22 mouse cellular contexts compared by ENCODE assay signal in genomic region chr8:80657639-80658038, GRCm38 (mm10). TPM values are rescaled to one million over a fixed set of nuclear protein-coding genes. Genes with fewer than 3 reads are reported as not detected.
DNase-seq lines count a peak whose midpoint lies in the region; ATAC-seq lines count a peak whose summit lies in the region.
"Had no signal": no experiment of that assay in that cellular context is flagged by ENCODE, and none has a peak within 500 bp of the region (broad histone marks: within the 10 kb centered on the region; RNA-seq: fewer than 3 reads in every experiment).

No protein-coding gene starts in this region.

- WGBS in liver, embryonic 12.5 days (ENCODE audit: insufficient replicate concordance), result 10% methylated on average over 4 of the region's 4 CpGs
- 57% methylated on average over 4 of the region's 4 CpGs for WGBS in forebrain, embryonic 13.5 days

- no peaks in the 10 kb centered on the region for H3K36me3 ChIP-seq in liver, embryonic 12.5 days
- no peaks in the 10 kb centered on the region for H3K36me3 ChIP-seq in forebrain, embryonic 13.5 days (ENCODE audit: poor library complexity, severe bottlenecking)
- H3K36me3 ChIP-seq: forebrain, embryonic 10.5 days; hindbrain, embryonic 15.5 days; limb, embryonic 13.5 days; lung, embryonic 15.5 days; neural tube, embryonic 12.5 days; stomach, embryonic 15.5 days had no signal

- peak; percentile 53; the same call in 1 of the 2 replicates for ATAC-seq in liver, embryonic 12.5 days
- ATAC-seq in forebrain, embryonic 13.5 days, result no peak
- ATAC-seq in granulocyte monocyte progenitor cell, adult 5-6 weeks (replicated peaks; ENCODE audit: poor library complexity, severe bottlenecking), result no peak

- H3K9ac ChIP-seq in liver, embryonic 12.5 days, result 0 out of 2 replicates have a peak overlapping the region, but pooled peaks have one; percentile 39
- no peak overlapping the region for H3K9ac ChIP-seq in forebrain, embryonic 13.5 days
- H3K9ac ChIP-seq: hindbrain, embryonic 15.5 days; limb, embryonic 13.5 days; lung, embryonic 15.5 days; neural tube, embryonic 12.5 days; stomach, embryonic 15.5 days had no signal

- peak overlapping the region; percentile 43 for H3K27ac ChIP-seq in liver, embryonic 12.5 days
- no peak overlapping the region for H3K27ac ChIP-seq in forebrain, embryonic 13.5 days
- H3K27ac ChIP-seq: forebrain, embryonic 10.5 days; hindbrain, embryonic 15.5 days; limb, embryonic 13.5 days; lung, embryonic 15.5 days; macrophage; neural tube, embryonic 12.5 days; stomach, embryonic 15.5 days had no signal

- H3K27me3 ChIP-seq in liver, embryonic 12.5 days (replicated peaks), result no peaks in the 10 kb centered on the region
- H3K27me3 ChIP-seq in forebrain, embryonic 13.5 days, result no peaks in the 10 kb centered on the region
- H3K27me3 ChIP-seq: hindbrain, embryonic 15.5 days; limb, embryonic 13.5 days; lung, embryonic 15.5 days; neural tube, embryonic 12.5 days; stomach, embryonic 15.5 days had no signal

- H3K9me3 ChIP-seq in liver, embryonic 12.5 days (replicated peaks), result no peaks in the 10 kb centered on the region
- no peaks in the 10 kb centered on the region for H3K9me3 ChIP-seq in forebrain, embryonic 13.5 days (replicated peaks)
- H3K9me3 ChIP-seq: forebrain, embryonic 10.5 days; hindbrain, embryonic 15.5 days; limb, embryonic 13.5 days; lung, embryonic 15.5 days; neural tube, embryonic 12.5 days; stomach, embryonic 15.5 days had no signal

- H3K4me3 ChIP-seq in liver, embryonic 12.5 days, result no peak overlapping the region
- H3K4me3 ChIP-seq in forebrain, embryonic 13.5 days, result no peak overlapping the region
- H3K4me3 ChIP-seq: forebrain, embryonic 10.5 days; hindbrain, embryonic 15.5 days; limb, embryonic 13.5 days; lung, embryonic 15.5 days; neural tube, embryonic 12.5 days; stomach, embryonic 15.5 days had no signal

- H3K4me2 ChIP-seq in liver, embryonic 12.5 days, result no peak overlapping the region
- H3K4me2 ChIP-seq in forebrain, embryonic 13.5 days, result no peak overlapping the region
- H3K4me2 ChIP-seq: hindbrain, embryonic 15.5 days; limb, embryonic 13.5 days; lung, embryonic 15.5 days; neural tube, embryonic 12.5 days; stomach, embryonic 15.5 days had no signal

- H3K4me1 ChIP-seq in liver, embryonic 12.5 days, result peaks cover 42% of the 10 kb centered on the region
- no peaks in the 10 kb centered on the region for H3K4me1 ChIP-seq in forebrain, embryonic 13.5 days
- H3K4me1 ChIP-seq: hindbrain, embryonic 15.5 days; limb, embryonic 13.5 days; lung, embryonic 15.5 days; neural tube, embryonic 12.5 days; stomach, embryonic 15.5 days had no signal

- DNase-seq in adrenal gland, postnatal 10 days, result peak; percentile 28
- no peak for DNase-seq in adrenal gland, postnatal 25 days
- peak; percentile 11 for DNase-seq in thymus, postnatal 4 days
- no peak for DNase-seq in thymus, postnatal 14 days
- no peak for DNase-seq in cerebellum, adult 8-10 months
- DNase-seq: cerebellum, adult 11-12 months; cerebellum, postnatal 36 days; gastrocnemius, postnatal 25 days; kidney, adult 11 months; right cerebral cortex, postnatal 14 days; thymus, adult 2 months had no signal

RNA-seq across cellular contexts. Expression of gene Frem3, which starts 46.8 kb away (rescaled TPM):
- not detected for total RNA-seq in adrenal gland, postnatal 10 days (2021)
- total RNA-seq in adrenal gland, postnatal 25 days (2021), result not detected in 2 replicates
- 0.13 and 0.14 TPM in 2 replicates for polyA plus RNA-seq in liver, embryonic 12.5 days (2016; fragmentation: Nextera tagmentation; extraction: Ambion mirVana)
- not detected in 2 replicates for polyA plus RNA-seq in forebrain, embryonic 13.5 days (2015; fragmentation: Nextera tagmentation; extraction: Ambion mirVana)
- total RNA-seq in granulocyte monocyte progenitor cell, adult 5-6 weeks (2014; fragmentation: Nextera tagmentation), result not detected in 2 replicates
- not detected in 2 replicates for total RNA-seq in granulocyte monocyte progenitor cell, adult 5-6 weeks (2017)
- total RNA-seq: gastrocnemius, postnatal 25 days had no signal
- polyA plus RNA-seq: forebrain, embryonic 10.5 days; macrophage; spleen, adult 2 months had no signal

Comparison
In these comparisons a context has a peak if more than half of its experiments do, and no peak if none do; other contexts are left out.
1. DNase-seq: peak in adrenal gland, postnatal 10 days (single experiment) and thymus, postnatal 4 days (single experiment); none in adrenal gland, postnatal 25 days (single experiment), thymus, postnatal 14 days (single experiment) and cerebellum, adult 8-10 months (single experiment).